Mouse (Mus musculus) frontal cortex, adult 2 months (tissue): Measurements from ENCODE around the gene Rps28. TPM values are rescaled to one million over a fixed set of nuclear protein-coding genes. Genes with fewer than 3 reads are reported as not detected.
"Not testable (repeated sequence)": the region's sequence is repeated elsewhere in the genome, so short reads cannot be mapped to it uniquely, and the experiment has no call there.

Experiments
- DNase-seq, 2 experiments: peaks; one replicate each; pipeline ENCODE4 v3.0.0; 2022; ENCODE audit warnings: low spot score in 1 of 2; ENCODE audit errors: extremely low spot score in 1 of 2
- polyA plus RNA-seq: library from polyadenylated mRNA; depleted of rRNA; stranded (reverse); fragments of >200 nt; gene quantifications from 2 replicates; pipeline ENCODE4 v1.2.3, GENCODE M21; 2012; rRNA removed

Gene Rps28
- 683 and 811 TPM in 2 replicates for polyA plus RNA-seq

DNA sequence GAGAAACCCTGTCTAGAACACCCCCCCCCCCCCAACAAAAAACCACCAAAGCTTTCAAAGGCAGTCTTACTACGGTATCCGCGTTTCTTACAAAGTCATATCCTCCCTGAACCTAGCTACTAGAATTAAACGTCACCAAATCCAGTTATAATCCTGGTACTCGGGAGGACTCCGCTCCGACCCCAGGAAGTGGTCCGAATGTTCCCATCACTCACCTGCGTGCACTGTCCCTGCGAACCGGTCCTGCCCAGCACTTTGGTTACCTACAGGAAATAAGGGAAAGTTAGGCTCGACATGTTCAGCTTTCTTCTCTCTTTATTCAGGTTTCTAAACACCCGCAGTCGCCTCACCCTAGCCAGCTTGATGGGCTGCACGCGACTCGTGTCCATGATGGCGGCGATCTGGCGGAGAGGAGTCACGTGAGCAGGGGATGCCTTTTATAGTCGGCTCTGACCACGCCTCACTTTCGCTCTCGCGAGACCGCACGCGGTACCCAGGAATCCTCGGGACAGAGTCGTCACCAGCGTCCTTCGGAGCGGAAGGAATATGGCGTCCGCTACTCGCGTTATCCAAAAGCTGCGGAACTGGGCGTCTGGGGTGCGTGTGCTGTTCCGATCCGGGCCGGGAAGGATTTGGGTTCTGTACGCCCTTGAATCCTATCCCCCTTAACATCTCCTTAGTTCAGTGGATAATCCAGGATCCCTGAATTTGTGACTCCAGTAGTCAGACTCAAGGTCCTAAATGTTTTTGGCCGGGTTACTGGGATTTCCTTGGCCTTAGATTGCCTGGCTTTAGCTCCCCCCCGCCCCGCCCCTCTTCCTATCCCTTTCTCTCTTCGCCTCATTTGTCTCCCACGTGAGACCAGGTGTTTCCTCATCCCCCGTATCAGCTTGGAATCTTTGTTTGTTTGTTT is at the start of gene Rps28, which contains the start of gene Ndufa7:
Rps28 (minus strand) TSS at position 479 of the 913 bp plus-strand sequence.
Ndufa7 (plus strand) TSS at position 489 of the 913 bp plus-strand sequence.
- peak; percentile 95 to 99 for DNase-seq

- DNase-seq: not testable (repeated sequence)
Measured at GRCm38 (mm10) chr17:33873537-33873936, 49.2 kb upstream of the Rps28 start, which contains the start of gene Gm7029. Gene Gm7029, plus strand, starts transcription at chr17:33873837.

GRCm38 (mm10) chr17:33865330-33866030 is 41.1 kb upstream of the Rps28 start:
- DNase-seq: peak; percentile 88 to 93

DNA sequence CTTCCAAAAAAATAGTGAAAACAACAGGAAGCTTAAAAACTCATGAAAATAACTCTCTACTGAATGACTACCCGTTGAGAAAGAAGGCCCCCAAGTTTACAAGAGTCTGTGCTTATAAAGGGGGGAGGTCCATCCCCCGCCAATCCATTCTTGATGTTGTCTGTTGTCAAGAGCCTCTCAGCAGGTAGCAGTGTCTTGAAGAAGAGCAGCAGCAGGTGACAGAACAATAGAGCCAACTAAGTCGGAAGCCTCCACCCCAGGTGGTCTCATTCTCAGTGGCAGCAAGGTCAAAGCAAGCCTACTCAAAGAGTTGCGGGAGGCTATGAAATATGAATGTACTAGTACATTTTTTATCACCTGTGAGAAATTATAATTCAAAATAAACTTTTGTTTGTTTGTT is 33.5 kb upstream of the Rps28 start:
- DNase-seq: no peak

DNA sequence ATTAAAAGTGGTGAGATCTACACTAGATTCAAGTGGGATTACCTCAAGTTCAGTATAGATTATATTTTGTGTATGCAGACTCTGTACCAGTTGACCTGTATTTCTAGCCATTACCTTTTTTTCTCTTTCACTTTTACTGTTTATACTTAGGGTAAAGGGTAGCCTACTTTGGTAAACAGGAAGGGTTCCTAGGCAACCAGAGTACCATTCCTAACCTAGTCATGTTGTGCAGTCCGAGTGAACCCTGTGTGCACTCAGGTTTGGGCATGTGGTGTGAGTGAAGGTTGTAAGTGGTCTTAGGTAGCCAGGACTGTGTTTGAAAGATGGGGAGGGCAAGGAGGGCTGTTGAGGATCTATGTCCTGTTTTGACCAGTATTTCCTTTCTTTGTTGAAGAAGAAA is 27.0 kb upstream of the Rps28 start:
- DNase-seq: no peak

DNA sequence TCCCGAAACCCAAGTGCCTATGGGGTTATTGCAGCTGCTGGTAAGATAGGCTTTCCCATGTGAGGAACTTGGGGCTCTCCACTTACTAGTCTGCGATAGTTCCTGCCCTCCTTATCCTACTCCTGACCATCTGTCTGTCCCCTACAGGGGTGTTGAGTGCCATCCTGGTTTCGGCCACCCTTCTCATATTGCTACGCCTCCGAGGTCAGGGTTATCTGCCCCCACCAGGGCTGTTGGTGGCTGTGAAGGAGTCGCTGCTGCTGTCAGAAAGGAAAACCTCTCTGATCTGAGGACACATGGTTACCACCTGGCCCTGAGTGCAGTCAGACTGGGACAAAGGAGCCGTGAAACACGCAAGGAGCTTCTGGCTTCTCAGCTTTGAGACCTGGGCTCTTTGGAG is 23.8 kb upstream of the Rps28 start:
- DNase-seq: no peak

GRCm38 (mm10) chr17:33844196-33844595 is 19.8 kb upstream of the Rps28 start:
- DNase-seq: no peak

DNA sequence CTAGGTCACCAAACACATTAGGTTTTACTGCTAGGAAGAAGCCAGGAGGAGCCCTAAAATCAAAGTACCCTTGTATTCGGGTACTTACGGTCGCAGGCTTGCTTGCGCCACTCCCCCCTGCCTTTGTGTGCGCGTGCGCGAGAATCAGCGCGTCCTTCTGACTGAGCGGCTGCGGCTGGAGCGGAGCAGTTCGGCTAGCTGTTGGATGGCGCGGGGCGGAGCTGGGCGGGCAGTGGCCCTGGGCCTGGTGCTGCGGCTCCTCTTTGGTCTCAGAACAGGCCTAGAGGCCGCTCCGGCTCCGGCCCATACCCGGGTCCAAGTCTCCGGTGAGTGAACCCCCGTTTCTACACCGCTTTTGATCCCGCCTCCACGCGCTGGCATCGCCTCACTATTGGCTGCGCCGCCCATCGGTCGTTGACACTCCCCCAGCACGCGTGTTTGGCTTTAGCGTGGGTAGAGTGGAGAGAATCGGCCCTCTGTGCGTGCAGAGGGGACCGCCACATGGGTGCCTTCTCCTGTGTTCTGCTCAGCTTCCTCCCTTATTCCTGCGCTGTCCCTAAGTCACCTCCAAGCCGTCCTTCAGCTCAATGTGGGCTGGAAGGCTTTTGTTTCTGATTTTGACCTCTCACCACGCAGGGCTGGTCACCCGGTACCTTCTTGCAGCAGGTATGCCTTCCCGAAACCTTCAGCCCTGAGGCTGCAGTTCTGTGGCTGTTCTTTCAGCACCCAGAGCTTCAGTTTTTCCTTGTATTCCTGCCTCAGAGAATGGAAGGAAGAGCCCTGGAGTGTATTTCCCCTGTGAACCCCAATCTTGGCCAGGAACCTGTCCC is 18.8 kb upstream of the Rps28 start, which contains the start of gene Cd320:
Cd320 (plus strand) TSS at position 126 of the 830 bp plus-strand sequence.
- DNase-seq: peak; percentile 86 to 94

- DNase-seq: no peak
Measured at GRCm38 (mm10) chr17:33829561-33829960, 5.2 kb upstream of the Rps28 start.

GRCm38 (mm10) chr17:33828892-33829291 is 4.5 kb upstream of the Rps28 start:
- no peak for DNase-seq

GRCm38 (mm10) chr17:33826850-33827249 is 2.5 kb upstream of the Rps28 start:
- peak in 1 of 2 experiments; percentile 86 for DNase-seq

DNA sequence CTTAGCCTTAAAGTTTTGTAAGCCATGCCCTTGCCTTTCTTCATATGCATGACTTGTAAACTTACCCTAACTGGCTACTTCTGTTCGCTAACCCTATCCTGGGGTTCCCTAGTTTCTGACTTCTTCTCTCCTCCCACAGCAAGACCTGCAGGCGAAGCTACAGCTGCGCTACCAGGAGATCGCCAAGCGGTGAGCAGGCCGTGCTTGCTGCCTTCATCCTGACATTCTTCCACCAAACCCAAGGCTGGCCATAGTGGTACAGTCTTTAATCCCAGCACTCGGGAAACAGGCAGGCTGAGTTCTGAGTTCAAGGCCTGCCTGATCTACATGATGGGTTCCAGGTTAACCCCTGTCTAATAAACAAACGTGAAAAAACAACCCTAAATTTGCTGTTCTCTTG is 1.1 kb upstream of the Rps28 start:
- DNase-seq: no peak

GRCm38 (mm10) chr17:33824997-33825330 is 602 bp upstream of the Rps28 start:
- DNase-seq: not testable (repeated sequence)

DNA sequence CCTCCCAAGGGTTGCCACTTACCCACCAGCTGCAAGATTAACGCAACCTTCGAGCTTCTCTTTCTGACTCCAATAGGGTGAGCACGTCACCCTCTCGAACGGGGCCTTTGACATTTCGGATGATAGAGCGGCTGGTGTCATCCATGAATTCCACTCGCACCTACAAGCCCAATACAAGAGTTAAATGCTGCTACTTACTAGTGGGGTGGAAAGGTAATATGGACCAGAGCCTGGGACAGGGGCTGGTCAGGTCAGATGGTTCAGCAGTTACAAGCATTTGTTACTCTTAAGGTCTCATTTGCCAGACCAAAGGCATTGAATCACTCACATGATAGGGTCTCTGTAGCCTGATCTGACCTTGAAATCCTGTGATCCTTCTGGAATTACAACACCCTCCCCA is 1.2 kb downstream of the Rps28 start:
- not testable (repeated sequence) for DNase-seq

DNA sequence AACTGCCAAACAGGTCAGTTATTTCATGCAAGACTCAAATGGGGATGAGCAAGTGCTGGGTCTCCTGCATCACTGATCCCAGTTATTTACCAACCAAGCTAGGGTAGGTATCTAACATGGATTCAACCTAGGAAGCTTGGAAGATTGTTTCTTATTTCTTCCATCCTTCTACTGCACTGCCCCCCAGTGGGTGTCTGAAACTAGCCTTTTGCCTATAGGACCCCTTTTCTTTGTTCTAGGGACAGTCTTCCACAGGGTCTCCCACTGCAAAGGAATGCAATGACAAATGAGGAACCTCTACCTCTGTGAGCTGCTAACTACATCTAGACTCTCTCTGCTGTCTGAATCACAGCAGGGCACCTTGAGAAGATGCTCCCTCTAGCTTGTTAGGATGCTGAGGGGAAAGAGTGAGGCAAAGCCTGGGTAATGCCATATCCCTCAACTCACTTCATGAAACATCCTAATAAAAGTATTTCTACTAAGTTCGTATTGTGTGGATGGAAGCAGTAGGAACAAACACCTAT is 1.9 kb downstream of the Rps28 start:
- DNase-seq: no peak

DNA sequence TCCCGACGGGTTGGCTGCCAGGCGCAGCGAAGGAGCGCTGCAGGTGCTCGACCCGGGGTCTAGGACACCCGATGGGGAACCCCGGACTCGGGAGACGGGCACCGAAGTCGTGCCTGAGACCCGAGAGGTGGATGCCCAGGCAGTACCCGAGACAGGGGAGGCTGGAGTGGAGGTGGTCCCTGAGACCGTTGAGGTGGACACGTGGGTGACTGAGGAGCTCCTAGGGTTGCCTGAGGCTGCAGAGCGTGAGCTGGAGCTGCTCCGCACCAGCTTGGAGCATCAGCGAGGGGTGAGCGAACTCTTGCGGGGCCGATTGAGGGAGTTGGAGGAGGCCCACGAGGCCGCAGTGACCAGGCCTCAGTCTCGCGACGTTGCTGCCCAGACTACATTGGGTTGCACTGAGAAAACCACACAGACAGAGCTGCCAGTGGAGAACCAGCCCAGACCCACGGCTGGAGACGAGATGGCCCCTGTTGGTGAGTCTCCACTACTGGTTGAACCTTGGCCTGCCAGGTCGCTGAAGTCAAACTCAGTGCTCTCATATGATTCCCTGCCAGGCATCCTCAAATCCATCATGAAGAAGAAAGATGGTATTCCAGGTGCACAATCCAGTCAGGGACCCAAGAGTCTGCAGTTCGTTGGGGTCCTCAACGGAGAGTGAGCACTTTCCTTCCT is 6.3 kb downstream of the Rps28 start:
- no peak for DNase-seq

- peak; percentile 81 to 88 for DNase-seq
Measured at GRCm38 (mm10) chr17:33817184-33817968, 7.0 kb downstream of the Rps28 start.

GRCm38 (mm10) chr17:33816612-33817011 is 7.8 kb downstream of the Rps28 start:
- DNase-seq: no peak

- DNase-seq: no peak
Measured at GRCm38 (mm10) chr17:33815399-33815798, 9.0 kb downstream of the Rps28 start.
